28 mouse cellular contexts compared by ENCODE assay signal in the genomic region with DNA sequence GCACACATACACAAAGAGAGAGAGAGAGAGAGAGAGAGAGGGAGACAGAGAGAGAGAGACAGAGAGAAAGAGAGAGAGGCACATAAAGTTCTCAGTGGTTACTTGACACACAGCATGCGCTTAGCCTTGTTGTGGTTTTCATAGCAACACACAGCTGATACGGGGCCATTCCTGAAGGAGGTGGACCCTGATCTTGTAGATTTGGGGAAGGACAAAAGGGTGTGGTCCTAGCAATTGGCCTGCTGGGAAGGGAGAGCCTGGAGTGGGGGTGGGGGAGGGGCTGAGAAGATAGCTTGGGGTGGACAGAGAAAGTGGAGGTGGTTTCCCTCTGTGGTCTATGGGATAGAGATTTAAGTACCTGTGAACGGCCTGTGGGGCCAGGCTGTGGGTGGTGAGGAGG. TPM values are rescaled to one million over a fixed set of nuclear protein-coding genes. Genes with fewer than 3 reads are reported as not detected.
"Had no signal": no experiment of that assay in that cellular context is flagged by ENCODE, and none has a peak within 500 bp of the region (broad histone marks: within the 10 kb centered on the region; RNA-seq: fewer than 3 reads in every experiment).

No protein-coding gene starts in this region.

- H3K9ac ChIP-seq: liver, embryonic 14.5 days; liver, postnatal 0 days; lung, embryonic 14.5 days; neural tube, embryonic 13.5 days; stomach, embryonic 15.5 days had no signal

- H3K27ac ChIP-seq: layer of hippocampus, adult 2 months; left cerebral cortex, adult 2 months; liver, embryonic 14.5 days; macrophage; neural tube, embryonic 13.5 days; stomach, embryonic 15.5 days had no signal

- ATAC-seq: liver, postnatal 0 days; lung, postnatal 0 days had no signal

- H3K4me3 ChIP-seq: layer of hippocampus, adult 2 months; left cerebral cortex, adult 2 months; megakaryocyte, embryonic 14.5 days; neural tube, embryonic 13.5 days; stomach, embryonic 15.5 days had no signal

- H3K9me3 ChIP-seq: megakaryocyte, embryonic 14.5 days; neural tube, embryonic 13.5 days; stomach, embryonic 15.5 days had no signal

- DNase-seq: kidney, adult 18-20 months; kidney, adult 9 months; kidney, postnatal 14 days; layer of hippocampus, adult 9-11 months; liver, postnatal 0 days; lung, embryonic 14.5 days; midbrain, embryonic 14.5 days; retina, postnatal 1 day; right cerebral cortex, postnatal 25 days; spleen, adult 18-20 months; thymus, adult 18-20 months; thymus, postnatal 36 days had no signal

- H3K4me2 ChIP-seq: lung, embryonic 14.5 days; midbrain, embryonic 11.5 days; neural tube, embryonic 13.5 days; stomach, embryonic 15.5 days had no signal

- H3K36me3 ChIP-seq: neural tube, embryonic 13.5 days; stomach, embryonic 15.5 days had no signal

- H3K27me3 ChIP-seq: neural tube, embryonic 13.5 days; stomach, embryonic 15.5 days had no signal

- H3K4me1 ChIP-seq: neural tube, embryonic 13.5 days; stomach, embryonic 15.5 days had no signal

RNA-seq across cellular contexts. Expression of a gene that starts 15.5 kb away (rescaled TPM):
- total RNA-seq: neutrophil, adult 5-6 weeks had no signal
- polyA plus RNA-seq: lung, embryonic 14.5 days; midbrain, embryonic 14.5 days had no signal

RNA-seq across cellular contexts. Expression of a gene that starts 15.8 kb away (rescaled TPM):
- total RNA-seq: neutrophil, adult 5-6 weeks had no signal

RNA-seq across cellular contexts. Expression of a gene that starts 16.6 kb away (rescaled TPM):
- total RNA-seq: layer of hippocampus, adult 2 months; layer of hippocampus, postnatal 25 days; left cerebral cortex, adult 2 months; left cerebral cortex, postnatal 10 days; left cerebral cortex, postnatal 36 days; liver, adult 2 months; neutrophil, adult 5-6 weeks had no signal
- polyA plus RNA-seq: limb, embryonic 11.5 days; liver, embryonic 14.5 days; macrophage; midbrain, embryonic 11.5 days; midbrain, embryonic 14.5 days; neural tube, embryonic 13.5 days; urinary bladder, adult 2 months had no signal
